Mouse (Mus musculus) stomach, embryonic 15.5 days (tissue): ENCODE measurements at regions not wholly inside any gene's neighbourhood (a gene's known extent, or its start where the extent isn't known, plus 50 kb on each side); places are given as distances from the start of the nearest gene placed in this dataset.

Source experiments
- ATAC-seq: fragments of 200-750 bp; cut with Nextera tagmentation; 2 replicates; pipeline ENCODE4 v1.8.0; 2017; ENCODE audit warnings: low read depth, moderate number of reproducible peaks, moderate TSS enrichment; ENCODE audit not compliant: insufficient read depth, low FRiP score
- H3K27ac ChIP-seq: fragments of 300-500 bp; sonication (generic); 2 replicates; pipeline ENCODE4 v1.5.1; 2015; ENCODE audit warnings: mild to moderate bottlenecking, inconsistent platforms
- H3K27me3 ChIP-seq: fragments of 300-500 bp; sonication (generic); replicated peaks from 2 replicates; pipeline ENCODE4 v1.6.1; 2015; ENCODE audit warnings: inconsistent platforms
- H3K36me3 ChIP-seq: fragments of 300-500 bp; sonication (generic); 2 replicates; pipeline ENCODE4 v1.6.1; 2015; ENCODE audit warnings: inconsistent platforms
- H3K4me1 ChIP-seq: fragments of 300-500 bp; sonication (generic); 2 replicates; pipeline ENCODE4 v1.6.1; 2015; ENCODE audit warnings: inconsistent platforms
- H3K4me2 ChIP-seq: fragments of 300-500 bp; sonication (generic); 2 replicates; pipeline ENCODE4 v1.6.1; 2015; ENCODE audit warnings: mild to moderate bottlenecking, inconsistent platforms
- H3K4me3 ChIP-seq: fragments of 300-500 bp; sonication (generic); replicated peaks from 2 replicates; pipeline ENCODE4 v1.5.1; 2015; ENCODE audit warnings: inconsistent platforms
- H3K9ac ChIP-seq: fragments of 300-500 bp; sonication (generic); 2 replicates; pipeline ENCODE4 v1.6.1; 2015; ENCODE audit warnings: inconsistent platforms
- H3K9me3 ChIP-seq: fragments of 300-500 bp; sonication (generic); 2 replicates; pipeline ENCODE4 v1.6.1; 2016; ENCODE audit warnings: inconsistent platforms
- WGBS: fragments of 180-500 bp; shearing (Covaris S2); methylation state at CpG from one replicate; pipeline ENCODE4 v1.1.7; 2015; 5-methylcytosine and 5-hydroxymethylcytosine counted together

DNA sequence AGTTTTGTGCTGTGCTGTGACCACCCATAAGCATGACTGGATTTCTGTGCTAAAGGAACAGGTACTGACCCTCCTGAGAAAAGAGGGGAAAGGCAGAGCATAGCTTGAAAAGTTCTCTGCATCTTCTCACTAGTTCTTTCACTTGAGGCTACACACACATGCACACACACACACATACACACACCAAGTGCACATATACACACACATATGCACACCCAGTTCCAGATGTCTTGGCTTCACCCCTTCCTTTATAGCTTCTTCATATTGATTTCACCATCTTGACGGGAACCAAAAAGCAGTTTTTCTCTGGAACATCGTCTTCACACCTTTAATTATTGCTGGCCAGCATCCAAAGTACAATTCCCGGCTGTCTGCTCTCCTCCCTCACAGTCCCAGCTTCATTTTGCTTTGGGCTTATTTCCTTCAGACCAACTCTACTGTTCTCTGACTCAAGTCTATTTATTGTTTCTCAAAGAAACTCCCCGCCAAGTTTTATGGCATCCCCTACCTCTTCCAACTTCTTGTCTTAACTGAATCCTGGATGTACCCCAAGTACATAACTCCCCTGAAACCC is 160.2 kb upstream of the Ptgfr start:
- no peak overlapping the region for H3K4me3 ChIP-seq
- no peak overlapping the region for H3K9ac ChIP-seq
- H3K27ac ChIP-seq, result no peak overlapping the region
- H3K36me3 ChIP-seq, result no peaks in the 10 kb centered on the region
- no peak overlapping the region for H3K4me2 ChIP-seq
- H3K27me3 ChIP-seq, result no peaks in the 10 kb centered on the region
- no peak for ATAC-seq
- H3K9me3 ChIP-seq, result no peaks in the 10 kb centered on the region
- no peaks in the 10 kb centered on the region for H3K4me1 ChIP-seq
- 70% methylated on average over 4 of the region's 4 CpGs for WGBS

DNA sequence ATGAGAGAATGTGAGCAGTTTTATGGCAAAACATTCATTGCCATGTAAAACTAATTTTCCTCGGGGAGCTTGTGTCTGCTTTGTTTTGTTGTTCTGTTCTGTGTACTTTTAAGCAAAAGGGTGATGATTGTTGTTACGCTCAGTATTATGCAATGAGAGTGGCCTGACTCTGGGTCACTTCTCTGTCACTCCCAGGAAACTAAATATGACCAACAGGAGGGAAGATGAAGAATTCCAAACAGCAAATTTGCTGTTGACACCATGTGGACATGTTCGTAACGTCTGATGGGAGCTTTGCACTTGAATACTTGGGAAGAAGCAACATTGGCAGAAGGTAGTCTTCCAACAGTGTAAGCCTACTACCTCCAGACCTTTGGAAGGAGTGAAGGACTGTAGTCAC is 159.7 kb upstream of the Ptgfr start:
- H3K9ac ChIP-seq, result no peak overlapping the region
- H3K4me3 ChIP-seq, result no peak overlapping the region
- H3K27ac ChIP-seq, result no peak overlapping the region
- no peak overlapping the region for H3K4me2 ChIP-seq
- no peaks in the 10 kb centered on the region for H3K27me3 ChIP-seq
- no peaks in the 10 kb centered on the region for H3K4me1 ChIP-seq
- ATAC-seq, result no peak
- no peaks in the 10 kb centered on the region for H3K36me3 ChIP-seq
- WGBS, result 78% methylated on average over 4 of the region's 4 CpGs
- H3K9me3 ChIP-seq, result no peaks in the 10 kb centered on the region

- H3K4me1 ChIP-seq, result no peaks in the 10 kb centered on the region
- H3K9me3 ChIP-seq, result no peaks in the 10 kb centered on the region
- no peak overlapping the region for H3K27ac ChIP-seq
- no peak overlapping the region for H3K4me3 ChIP-seq
- no peak overlapping the region for H3K4me2 ChIP-seq
- no peaks in the 10 kb centered on the region for H3K36me3 ChIP-seq
- H3K9ac ChIP-seq, result no peak overlapping the region
- 79% methylated on average over 1 of the region's 1 CpGs for WGBS
- ATAC-seq, result no peak
- no peaks in the 10 kb centered on the region for H3K27me3 ChIP-seq
These were observed 150.8 kb upstream of the Ptgfr start for GRCm38 (mm10) chr3:151988221-151988620.

- 47% methylated on average over 1 of the region's 1 CpGs for WGBS
- Histone ChIP-seq H3K9me3 (no peaks in the 10 kb centered on the region), H3K27ac (no peak overlapping the region), H3K4me3 (no peak overlapping the region), H3K9ac (no peak overlapping the region), H3K4me1 (no peaks in the 10 kb centered on the region), H3K4me2 (no peak overlapping the region), H3K36me3 (no peaks in the 10 kb centered on the region), H3K27me3 (no peaks in the 10 kb centered on the region)
- ATAC-seq, result no peak
These were observed 140.7 kb upstream of the Ptgfr start for GRCm38 (mm10) chr3:151978136-151978535.

DNA sequence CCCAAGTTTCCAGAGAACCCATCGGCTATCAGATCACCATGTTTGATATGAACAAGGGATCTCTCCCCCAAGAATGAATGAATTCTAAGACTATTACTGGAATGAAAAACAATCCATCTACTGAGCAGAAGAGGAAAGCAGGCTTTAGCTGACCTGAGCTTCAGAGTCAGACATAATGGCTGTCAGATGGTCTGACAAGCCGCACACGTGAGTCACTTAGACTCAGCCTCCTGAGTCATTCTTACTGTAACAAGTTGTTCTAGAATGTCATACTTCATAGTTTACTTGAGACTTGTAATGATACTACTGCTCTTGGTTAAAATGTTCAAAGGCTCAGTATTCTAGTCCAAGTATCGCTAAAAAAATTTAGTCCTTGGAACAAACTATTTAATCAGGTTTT is 140.2 kb upstream of the Ptgfr start:
- H3K4me3 ChIP-seq, result no peak overlapping the region

GRCm38 (mm10) chr3:151949865-151950264 is 112.4 kb upstream of the Ptgfr start:
- Histone ChIP-seq H3K27ac (no peak overlapping the region), H3K9me3 (no peaks in the 10 kb centered on the region), H3K9ac (no peak overlapping the region), H3K27me3 (no peaks in the 10 kb centered on the region), H3K36me3 (no peaks in the 10 kb centered on the region), H3K4me2 (no peak overlapping the region), H3K4me3 (no peak overlapping the region), H3K4me1 (no peaks in the 10 kb centered on the region)
- ATAC-seq, result no peak
- WGBS, result 78% methylated on average over 3 of the region's 3 CpGs

More for the DNA sequence above, 140.2 kb upstream of the Ptgfr start:
- no peaks in the 10 kb centered on the region for H3K36me3 ChIP-seq
- 79% methylated on average over 4 of the region's 4 CpGs for WGBS
- no peak for ATAC-seq
- H3K27me3 ChIP-seq, result no peaks in the 10 kb centered on the region
- H3K4me2 ChIP-seq, result no peak overlapping the region
- no peaks in the 10 kb centered on the region for H3K4me1 ChIP-seq
- H3K9me3 ChIP-seq, result no peaks in the 10 kb centered on the region
- no peak overlapping the region for H3K9ac ChIP-seq
- no peak overlapping the region for H3K27ac ChIP-seq

DNA sequence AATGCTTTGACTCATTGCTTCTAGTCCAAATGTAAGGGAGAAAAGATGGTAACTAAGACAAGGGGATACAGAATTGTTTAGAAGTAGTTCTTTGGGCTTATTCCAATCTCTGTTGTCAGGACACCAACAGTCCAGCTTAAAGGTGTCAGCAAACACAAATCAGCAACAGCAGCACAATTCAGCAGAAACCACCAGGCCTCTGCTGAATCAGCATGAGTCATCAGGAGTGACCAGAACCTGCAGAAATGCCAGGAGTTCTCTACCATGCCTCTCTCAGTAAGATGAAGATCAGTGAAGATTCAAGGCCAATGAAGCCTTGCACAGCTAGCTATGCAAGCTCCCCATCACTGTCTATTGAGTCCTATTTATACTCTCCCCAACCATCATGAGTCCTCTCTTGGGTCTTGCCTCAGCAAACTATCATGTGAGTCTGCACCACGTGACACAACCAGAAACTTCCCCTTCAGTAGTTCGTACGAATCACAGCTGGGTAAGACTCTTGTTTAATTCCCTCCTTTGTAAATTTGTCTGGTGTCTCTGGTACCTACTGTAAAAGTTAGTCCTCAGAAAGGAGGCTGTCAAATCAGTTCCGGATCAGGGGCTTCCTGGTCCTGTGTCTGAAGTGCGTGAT is 110.7 kb upstream of the Ptgfr start:
- no peaks in the 10 kb centered on the region for H3K36me3 ChIP-seq
- H3K9me3 ChIP-seq, result no peaks in the 10 kb centered on the region
- H3K27me3 ChIP-seq, result no peaks in the 10 kb centered on the region
- H3K4me2 ChIP-seq, result no peak overlapping the region
- no peak overlapping the region for H3K27ac ChIP-seq
- H3K4me1 ChIP-seq, result no peaks in the 10 kb centered on the region
- ATAC-seq, result no peak
- 89% methylated on average over 5 of the region's 5 CpGs for WGBS
- H3K9ac ChIP-seq, result no peak overlapping the region
- H3K4me3 ChIP-seq, result no peak overlapping the region

DNA sequence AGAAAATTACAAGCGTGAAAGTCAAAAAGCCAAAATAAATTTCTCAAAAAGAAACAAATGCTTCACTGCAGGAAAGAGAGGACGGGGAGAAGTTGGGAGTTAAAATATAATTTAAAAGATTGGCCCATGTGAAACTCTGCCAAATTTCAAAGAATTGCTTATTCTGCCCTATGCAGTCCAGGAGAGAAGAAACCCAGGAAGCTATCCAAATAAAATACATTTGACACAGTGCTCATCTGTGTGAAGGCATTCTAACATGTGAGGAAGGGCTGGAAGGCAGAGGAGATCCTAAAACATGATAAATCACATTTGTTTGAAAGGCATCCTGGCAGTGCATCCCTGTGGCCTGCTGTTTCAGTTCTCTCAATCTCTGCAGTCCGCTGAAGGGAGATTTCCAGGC is 108.5 kb upstream of the Ptgfr start:
- Histone ChIP-seq H3K36me3 (no peaks in the 10 kb centered on the region), H3K4me3 (no peak overlapping the region), H3K4me1 (0 out of 2 replicates have a peak, but pooled peaks cover 3% of the 10 kb centered on the region), H3K9me3 (no peaks in the 10 kb centered on the region), H3K27ac (no peak overlapping the region), H3K9ac (no peak overlapping the region), H3K27me3 (no peaks in the 10 kb centered on the region), H3K4me2 (no peak overlapping the region)
- 56% methylated on average over 3 of the region's 3 CpGs for WGBS
- ATAC-seq, result no peak

DNA sequence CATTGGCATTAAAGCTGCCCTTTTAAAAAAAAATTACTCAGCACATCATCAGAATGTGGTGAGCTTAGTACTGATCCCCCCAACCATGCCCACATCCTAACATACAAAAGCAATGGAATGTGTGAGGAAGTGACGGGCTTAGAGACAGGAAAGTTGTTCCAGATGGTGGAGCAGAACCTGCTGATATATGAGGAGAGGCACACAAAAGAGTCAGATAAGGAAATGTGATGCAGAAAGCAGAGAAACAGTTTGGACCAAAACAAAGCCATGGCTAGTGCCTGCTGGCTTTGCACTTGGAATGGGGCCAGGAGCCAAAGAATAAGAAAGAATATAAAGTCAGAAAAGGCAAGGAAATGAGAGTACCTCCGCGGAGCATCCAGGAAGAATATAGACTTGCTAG is 106.1 kb upstream of the Ptgfr start:
- no peak overlapping the region for H3K4me2 ChIP-seq
- no peak for ATAC-seq
- 53% methylated on average over 3 of the region's 3 CpGs for WGBS

DNA sequence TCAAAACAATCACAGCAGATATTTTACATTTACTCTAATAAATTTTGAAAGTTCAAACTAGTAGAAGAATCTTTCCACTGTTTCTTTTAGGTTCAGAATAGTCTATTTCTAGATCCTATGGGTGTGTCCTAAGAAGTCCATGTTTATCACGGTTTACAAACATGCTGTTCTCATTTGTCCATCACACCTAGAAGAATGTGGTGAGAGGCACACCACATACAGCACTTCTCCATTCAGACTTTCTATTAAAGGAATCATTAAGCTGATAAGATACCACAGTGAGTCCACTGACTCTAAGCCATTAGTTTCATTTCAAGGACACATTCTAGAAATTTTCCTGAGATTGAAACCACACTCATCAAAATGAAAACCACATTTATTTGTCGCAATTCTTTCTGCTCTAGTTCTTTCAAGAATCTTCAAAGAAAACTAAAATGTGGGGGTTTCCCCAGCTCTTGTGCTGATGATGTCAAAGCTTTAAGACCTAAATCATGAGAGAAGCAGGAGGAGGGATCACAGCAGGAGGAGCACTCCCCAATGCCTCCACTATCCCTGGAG is 101.1 kb upstream of the Ptgfr start:
- 66% methylated on average over 2 of the region's 2 CpGs for WGBS
- H3K9ac ChIP-seq, result no peak overlapping the region
- H3K27ac ChIP-seq, result no peak overlapping the region
- no peak for ATAC-seq
- no peaks in the 10 kb centered on the region for H3K36me3 ChIP-seq
- no peaks in the 10 kb centered on the region for H3K27me3 ChIP-seq
- H3K4me1 ChIP-seq, result 0 out of 2 replicates have a peak, but pooled peaks cover 3% of the 10 kb centered on the region
- H3K4me3 ChIP-seq, result no peak overlapping the region
- no peaks in the 10 kb centered on the region for H3K9me3 ChIP-seq
- no peak overlapping the region for H3K4me2 ChIP-seq

More for the DNA sequence above, 106.1 kb upstream of the Ptgfr start:
- Histone ChIP-seq H3K36me3 (no peaks in the 10 kb centered on the region), H3K4me3 (no peak overlapping the region), H3K4me1 (0 out of 2 replicates have a peak, but pooled peaks cover 3% of the 10 kb centered on the region), H3K27ac (no peak overlapping the region), H3K27me3 (no peaks in the 10 kb centered on the region), H3K9me3 (no peaks in the 10 kb centered on the region), H3K9ac (no peak overlapping the region)

DNA sequence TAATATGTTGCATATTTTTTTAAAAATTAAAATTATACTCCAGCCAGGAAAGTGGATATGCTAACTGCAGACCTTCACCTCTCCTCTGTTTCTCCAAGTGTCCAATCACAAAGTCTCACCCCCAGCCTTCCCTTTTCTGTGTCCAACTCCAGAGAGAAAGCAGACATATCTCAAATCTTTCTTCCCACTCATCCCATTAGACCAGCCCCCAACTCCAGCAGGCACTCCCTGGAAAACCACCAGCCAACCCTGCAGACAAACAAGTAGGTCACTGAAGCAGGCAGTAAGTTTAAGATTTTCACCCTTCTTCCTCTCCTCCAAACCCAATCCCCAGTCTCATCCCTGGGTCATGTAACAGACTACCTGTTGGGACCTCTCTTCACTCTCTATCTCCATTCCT is 94.2 kb upstream of the Ptgfr start:
- H3K9me3 ChIP-seq, result no peaks in the 10 kb centered on the region
- no peaks in the 10 kb centered on the region for H3K27me3 ChIP-seq
- no peak overlapping the region for H3K9ac ChIP-seq
- no peak for ATAC-seq
- H3K4me1 ChIP-seq, result no peaks in the 10 kb centered on the region
- H3K4me3 ChIP-seq, result no peak overlapping the region
- H3K36me3 ChIP-seq, result no peaks in the 10 kb centered on the region
- H3K4me2 ChIP-seq, result no peak overlapping the region
- H3K27ac ChIP-seq, result no peak overlapping the region

DNA sequence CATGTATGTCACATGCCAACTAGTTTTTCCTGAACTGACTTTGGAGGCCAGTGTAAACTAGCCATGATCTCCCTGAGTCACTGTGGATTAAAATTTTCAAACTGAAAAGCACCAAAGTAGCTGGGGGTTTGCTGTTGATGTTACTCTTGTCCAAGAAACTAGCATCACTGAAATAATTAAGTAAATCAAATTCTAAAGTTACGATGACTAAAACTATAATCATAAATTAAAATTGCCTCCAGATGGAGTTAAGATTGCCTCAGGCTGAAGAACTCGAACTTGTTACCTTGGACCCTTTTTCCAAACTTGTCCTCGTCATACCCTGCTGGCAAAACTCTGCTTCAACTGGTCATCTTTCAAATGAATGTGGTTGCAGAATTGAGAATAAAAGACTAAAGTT is 93.7 kb upstream of the Ptgfr start:
- Histone ChIP-seq H3K4me3 (no peak overlapping the region), H3K27ac (no peak overlapping the region), H3K9me3 (no peaks in the 10 kb centered on the region), H3K4me1 (no peaks in the 10 kb centered on the region), H3K27me3 (no peaks in the 10 kb centered on the region), H3K4me2 (no peak overlapping the region), H3K36me3 (no peaks in the 10 kb centered on the region), H3K9ac (no peak overlapping the region)
- 79% methylated on average over 3 of the region's 3 CpGs for WGBS
- no peak for ATAC-seq
